Mouse (Mus musculus): ENCODE data around the gene Glo1. TPM values are rescaled to one million over a fixed set of nuclear protein-coding genes. Genes with fewer than 3 reads are reported as not detected.
"Not testable (repeated sequence)": the region's sequence is repeated elsewhere in the genome, so short reads cannot be mapped to it uniquely, and the experiment has no call there.

Glo1 gene
- polyA plus RNA-seq (2012; rRNA removed), result 13.7 and 38.9 TPM in 2 replicates

- H3K4me3 ChIP-seq (ENCODE audit: low read depth, low read length); H3K4me1 ChIP-seq (ENCODE audit: control insufficient read depth, insufficient read depth, insufficient read length, low read length); H3K27ac ChIP-seq (ENCODE audit: insufficient read depth, low read depth, low read length); H3K36me3 ChIP-seq (ENCODE audit: control insufficient read depth, insufficient read depth, low read length); H3K27me3 ChIP-seq (ENCODE audit: control insufficient read depth, insufficient read depth, low read length): not testable (repeated sequence)
- WGBS, result no CpG with 5 or more reads among the region's 20 CpGs
These were observed at the start of gene Glo1 for GRCm38 (mm10) chr17:30626719-30627118. TSS of gene Glo1 (minus strand) at chr17:30626871.

- Histone ChIP-seq H3K36me3 (ENCODE audit: control insufficient read depth, insufficient read depth, low read length) (peaks cover 1% of the 10 kb centered on the region), H3K4me1 (ENCODE audit: control insufficient read depth, insufficient read depth, insufficient read length, low read length) (no peaks in the 10 kb centered on the region), H3K27ac (ENCODE audit: insufficient read depth, low read depth, low read length) (no peak overlapping the region), H3K27me3 (ENCODE audit: control insufficient read depth, insufficient read depth, low read length) (no peaks in the 10 kb centered on the region), H3K4me3 (ENCODE audit: low read depth, low read length) (no peak overlapping the region)
- 77% methylated on average over 9 of the region's 9 CpGs for WGBS
- TF ChIP-seq POLR2A (IDR thresholded peaks at IDR 0.05; ENCODE audit: low read depth, low read length), result no peak
- no peak for TF ChIP-seq CTCF (IDR thresholded peaks at IDR 0.05; ENCODE audit: extremely low read depth, insufficient read length, insufficient replicate concordance, low read depth, low read length)
These were observed 48.5 kb upstream of the Glo1 start for GRCm38 (mm10) chr17:30675021-30675740.

GRCm38 (mm10) chr17:30673023-30673422 is 46.4 kb upstream of the Glo1 start:
- no peak for TF ChIP-seq POLR2A (IDR thresholded peaks at IDR 0.05; ENCODE audit: low read depth, low read length)
- TF ChIP-seq CTCF (IDR thresholded peaks at IDR 0.05; ENCODE audit: extremely low read depth, insufficient read length, insufficient replicate concordance, low read depth, low read length), result no peak
- WGBS, result 92% methylated on average over 6 of the region's 6 CpGs
- Histone ChIP-seq H3K36me3 (ENCODE audit: control insufficient read depth, insufficient read depth, low read length) (peaks cover 3% of the 10 kb centered on the region), H3K4me3 (ENCODE audit: low read depth, low read length) (no peak overlapping the region), H3K27ac (ENCODE audit: insufficient read depth, low read depth, low read length) (no peak overlapping the region), H3K4me1 (ENCODE audit: control insufficient read depth, insufficient read depth, insufficient read length, low read length) (no peaks in the 10 kb centered on the region), H3K27me3 (ENCODE audit: control insufficient read depth, insufficient read depth, low read length) (no peaks in the 10 kb centered on the region)

- 81% methylated on average over 4 of the region's 4 CpGs for WGBS
- Histone ChIP-seq H3K4me1 (ENCODE audit: control insufficient read depth, insufficient read depth, insufficient read length, low read length) (no peaks in the 10 kb centered on the region), H3K27me3 (ENCODE audit: control insufficient read depth, insufficient read depth, low read length) (no peaks in the 10 kb centered on the region), H3K36me3 (ENCODE audit: control insufficient read depth, insufficient read depth, low read length) (peaks cover 6% of the 10 kb centered on the region), H3K27ac (ENCODE audit: insufficient read depth, low read depth, low read length) (no peak overlapping the region), H3K4me3 (ENCODE audit: low read depth, low read length) (no peak overlapping the region)
- TF ChIP-seq POLR2A (IDR thresholded peaks at IDR 0.05; ENCODE audit: low read depth, low read length) (no peak), CTCF (IDR thresholded peaks at IDR 0.05; ENCODE audit: extremely low read depth, insufficient read length, insufficient replicate concordance, low read depth, low read length) (no peak)
These were observed 45.9 kb upstream of the Glo1 start for GRCm38 (mm10) chr17:30672556-30672955.

- Histone ChIP-seq H3K27ac (ENCODE audit: insufficient read depth, low read depth, low read length) (no peak overlapping the region), H3K4me1 (ENCODE audit: control insufficient read depth, insufficient read depth, insufficient read length, low read length) (no peaks in the 10 kb centered on the region), H3K36me3 (ENCODE audit: control insufficient read depth, insufficient read depth, low read length) (peaks cover 10% of the 10 kb centered on the region), H3K4me3 (ENCODE audit: low read depth, low read length) (no peak overlapping the region), H3K27me3 (ENCODE audit: control insufficient read depth, insufficient read depth, low read length) (no peaks in the 10 kb centered on the region)
- TF ChIP-seq CTCF (IDR thresholded peaks at IDR 0.05; ENCODE audit: extremely low read depth, insufficient read length, insufficient replicate concordance, low read depth, low read length) (no peak), POLR2A (IDR thresholded peaks at IDR 0.05; ENCODE audit: low read depth, low read length) (no peak)
- 86% methylated on average over 5 of the region's 5 CpGs for WGBS
These were observed 38.2 kb upstream of the Glo1 start for GRCm38 (mm10) chr17:30664856-30665255.

- 89% methylated on average over 8 of the region's 8 CpGs for WGBS
- no peaks in the 10 kb centered on the region for H3K27me3 ChIP-seq (ENCODE audit: control insufficient read depth, insufficient read depth, low read length)
These were observed 36.5 kb upstream of the Glo1 start for GRCm38 (mm10) chr17:30663170-30663569.

GRCm38 (mm10) chr17:30662131-30662530 is 35.5 kb upstream of the Glo1 start:
- TF ChIP-seq POLR2A (IDR thresholded peaks at IDR 0.05; ENCODE audit: low read depth, low read length) (no peak), CTCF (IDR thresholded peaks at IDR 0.05; ENCODE audit: extremely low read depth, insufficient read length, insufficient replicate concordance, low read depth, low read length) (no peak)
- Histone ChIP-seq H3K36me3 (ENCODE audit: control insufficient read depth, insufficient read depth, low read length) (peaks cover 9% of the 10 kb centered on the region; the same call in 1 of the 2 replicates), H3K4me3 (ENCODE audit: low read depth, low read length) (no peak overlapping the region), H3K4me1 (ENCODE audit: control insufficient read depth, insufficient read depth, insufficient read length, low read length) (no peaks in the 10 kb centered on the region), H3K27me3 (ENCODE audit: control insufficient read depth, insufficient read depth, low read length) (no peaks in the 10 kb centered on the region), H3K27ac (ENCODE audit: insufficient read depth, low read depth, low read length) (no peak overlapping the region)
- 77% methylated on average over 8 of the region's 8 CpGs for WGBS

More at GRCm38 (mm10) chr17:30663170-30663569, 36.5 kb upstream of the Glo1 start:
- Histone ChIP-seq H3K36me3 (ENCODE audit: control insufficient read depth, insufficient read depth, low read length) (peaks cover 13% of the 10 kb centered on the region), H3K27ac (ENCODE audit: insufficient read depth, low read depth, low read length) (no peak overlapping the region), H3K4me3 (ENCODE audit: low read depth, low read length) (no peak overlapping the region), H3K4me1 (ENCODE audit: control insufficient read depth, insufficient read depth, insufficient read length, low read length) (no peaks in the 10 kb centered on the region)
- TF ChIP-seq CTCF (IDR thresholded peaks at IDR 0.05; ENCODE audit: extremely low read depth, insufficient read length, insufficient replicate concordance, low read depth, low read length) (no peak), POLR2A (IDR thresholded peaks at IDR 0.05; ENCODE audit: low read depth, low read length) (no peak)
